Mouse (Mus musculus): Measurements from ENCODE around the gene Plppr3.

The Plppr3 gene

DNA sequence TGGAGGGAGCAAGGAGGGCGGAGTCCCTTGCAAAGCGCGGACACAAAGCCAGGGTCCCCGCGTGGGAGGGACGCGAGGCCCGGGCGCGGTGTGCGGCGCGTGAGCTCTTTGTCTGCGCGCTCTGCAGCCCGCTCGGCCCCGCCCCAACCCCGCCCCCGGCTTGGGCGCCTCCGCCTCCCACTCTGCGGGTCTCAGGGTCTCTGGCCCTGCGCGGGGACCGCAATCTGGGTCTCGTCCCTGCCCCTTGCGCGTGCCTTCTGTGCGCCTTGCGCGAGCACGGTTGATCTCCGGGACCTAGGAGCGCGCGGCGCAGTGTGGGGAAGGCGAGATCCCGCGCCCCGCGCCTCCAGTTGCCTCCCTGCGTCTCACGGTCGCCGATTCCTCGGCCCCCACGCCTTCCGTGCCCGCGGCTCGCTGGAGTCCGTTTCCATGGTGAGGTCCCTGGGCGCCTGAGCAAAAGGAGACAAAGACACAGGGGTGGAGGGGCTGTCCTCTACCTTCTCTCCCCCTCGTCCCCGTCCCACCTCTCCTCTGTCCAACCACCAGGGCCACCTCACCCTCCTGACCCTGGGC, at the start of gene Plppr3, which contains the start of gene Prtn3:
Gene Plppr3 (minus strand): TSS at position 345 of the 573 bp plus-strand sequence.
Gene Prtn3 (plus strand): TSS at position 187 of the 573 bp plus-strand sequence.
- peak; percentile 68 for DNase-seq (ENCODE audit: low read depth, low spot score)

DNA sequence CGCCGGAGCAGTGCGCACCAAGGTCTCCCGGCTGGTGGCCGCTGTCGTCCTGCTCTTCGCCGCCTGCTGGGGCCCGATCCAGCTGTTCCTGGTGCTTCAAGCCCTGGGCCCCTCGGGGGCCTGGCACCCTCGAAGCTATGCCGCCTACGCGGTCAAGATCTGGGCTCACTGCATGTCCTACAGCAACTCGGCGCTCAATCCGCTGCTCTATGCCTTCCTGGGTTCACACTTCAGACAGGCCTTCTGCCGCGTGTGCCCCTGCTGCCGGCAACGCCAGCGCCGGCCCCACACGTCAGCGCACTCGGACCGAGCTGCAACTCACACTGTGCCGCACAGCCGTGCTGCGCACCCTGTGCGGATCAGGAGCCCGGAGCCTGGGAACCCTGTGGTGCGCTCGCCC, 47.1 kb upstream of the Plppr3 start:
- DNase-seq (ENCODE audit: low read depth, low spot score), result no peak

DNA sequence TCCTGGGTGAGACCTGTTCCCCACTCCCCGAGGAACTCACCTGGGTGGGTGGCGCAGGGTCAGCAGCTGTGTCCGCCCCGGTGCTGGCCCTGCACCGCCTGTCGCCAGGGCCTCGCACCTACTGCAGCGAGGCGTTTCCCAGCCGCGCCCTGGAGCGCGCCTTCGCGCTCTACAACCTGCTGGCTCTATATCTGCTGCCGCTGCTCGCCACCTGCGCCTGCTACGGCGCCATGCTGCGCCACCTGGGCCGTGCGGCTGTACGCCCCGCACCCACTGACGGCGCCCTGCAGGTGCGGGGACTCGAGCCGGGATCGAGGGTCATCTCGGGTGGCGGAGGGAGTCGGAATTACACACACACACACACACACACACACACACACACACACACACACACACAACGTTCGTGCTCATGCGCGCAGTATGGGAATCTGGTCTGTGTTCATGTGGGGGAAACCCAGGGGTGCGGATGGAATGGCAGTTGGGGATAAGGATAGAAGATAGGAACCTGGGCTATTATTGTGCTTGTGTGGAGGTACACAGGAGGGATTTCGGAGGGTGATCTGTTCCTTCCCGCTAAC, 46.6 kb upstream of the Plppr3 start, which contains the start of gene R3hdm4:
Gene R3hdm4 (minus strand): TSS at position 251 of the 578 bp plus-strand sequence.
- peak; percentile 50 for DNase-seq (ENCODE audit: low read depth, low spot score)

DNA sequence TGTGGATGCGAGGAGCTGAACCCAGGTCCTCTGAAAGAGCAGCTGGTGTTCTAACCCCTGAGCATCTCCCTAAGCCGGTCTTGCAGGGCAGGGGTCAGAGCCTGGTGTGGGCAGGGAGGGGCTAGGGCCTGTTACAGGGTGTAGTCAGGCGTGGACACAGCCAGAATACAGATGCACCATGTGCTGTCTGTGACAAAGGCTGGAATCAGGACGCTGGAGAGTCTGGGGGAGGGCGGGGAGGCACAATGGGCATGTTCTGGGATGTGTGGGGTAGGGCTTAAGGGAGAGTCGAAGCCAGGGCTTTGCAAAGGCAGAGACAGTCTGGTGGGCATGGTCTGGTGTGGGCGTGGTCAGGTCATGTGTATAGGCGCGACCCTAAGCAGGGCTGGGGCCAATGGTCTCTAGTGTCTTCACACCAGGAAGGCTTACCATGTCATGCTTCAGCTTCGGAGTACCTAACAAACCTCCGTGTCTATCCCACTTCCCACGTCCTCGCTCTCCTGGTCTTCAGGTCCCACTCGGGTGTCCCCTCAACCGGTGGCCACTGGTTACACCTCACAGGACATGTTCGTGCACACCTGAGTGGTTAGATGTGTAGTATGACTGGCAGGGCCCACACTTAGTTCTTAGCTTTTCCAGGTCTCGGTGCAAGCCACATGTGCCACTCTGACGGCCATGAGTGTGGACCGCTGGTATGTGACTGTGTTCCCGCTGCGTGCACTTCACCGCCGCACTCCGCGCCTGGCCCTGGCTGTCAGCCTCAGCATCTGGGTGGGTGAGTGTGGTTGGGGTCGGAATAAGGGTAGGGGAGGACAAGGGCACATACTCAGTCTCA, 45.8 kb upstream of the Plppr3 start:
- no peak for DNase-seq (ENCODE audit: low read depth, low spot score)

DNA sequence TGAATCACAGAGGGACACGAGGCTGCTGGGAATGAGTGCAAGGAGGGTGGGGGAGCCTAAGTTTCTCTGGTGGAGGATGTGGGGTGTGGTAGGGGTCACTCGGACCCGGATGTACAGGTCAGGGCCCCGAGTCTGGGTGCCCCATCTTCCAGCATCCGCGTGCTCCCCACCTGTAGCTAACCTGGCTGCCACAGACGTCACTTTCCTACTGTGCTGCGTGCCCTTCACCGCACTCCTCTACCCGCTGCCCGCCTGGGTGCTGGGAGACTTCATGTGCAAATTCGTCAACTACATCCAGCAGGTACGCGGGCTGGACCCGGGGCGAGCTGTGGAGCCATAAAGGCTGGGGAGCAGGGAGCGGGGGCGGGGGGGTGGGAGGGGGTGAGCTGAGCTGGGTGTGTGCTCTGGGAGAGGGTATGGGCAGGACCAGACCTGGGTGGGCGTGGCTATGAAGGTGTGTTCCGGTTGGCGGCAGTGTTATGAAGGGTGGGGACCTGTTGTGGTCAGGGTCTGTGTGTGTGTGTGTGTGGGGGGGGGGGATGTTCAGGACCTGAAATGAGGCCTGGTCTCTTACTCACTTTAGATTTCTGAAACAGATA, 44.9 kb upstream of the Plppr3 start:
- DNase-seq (ENCODE audit: low read depth, low spot score), result no peak

DNA sequence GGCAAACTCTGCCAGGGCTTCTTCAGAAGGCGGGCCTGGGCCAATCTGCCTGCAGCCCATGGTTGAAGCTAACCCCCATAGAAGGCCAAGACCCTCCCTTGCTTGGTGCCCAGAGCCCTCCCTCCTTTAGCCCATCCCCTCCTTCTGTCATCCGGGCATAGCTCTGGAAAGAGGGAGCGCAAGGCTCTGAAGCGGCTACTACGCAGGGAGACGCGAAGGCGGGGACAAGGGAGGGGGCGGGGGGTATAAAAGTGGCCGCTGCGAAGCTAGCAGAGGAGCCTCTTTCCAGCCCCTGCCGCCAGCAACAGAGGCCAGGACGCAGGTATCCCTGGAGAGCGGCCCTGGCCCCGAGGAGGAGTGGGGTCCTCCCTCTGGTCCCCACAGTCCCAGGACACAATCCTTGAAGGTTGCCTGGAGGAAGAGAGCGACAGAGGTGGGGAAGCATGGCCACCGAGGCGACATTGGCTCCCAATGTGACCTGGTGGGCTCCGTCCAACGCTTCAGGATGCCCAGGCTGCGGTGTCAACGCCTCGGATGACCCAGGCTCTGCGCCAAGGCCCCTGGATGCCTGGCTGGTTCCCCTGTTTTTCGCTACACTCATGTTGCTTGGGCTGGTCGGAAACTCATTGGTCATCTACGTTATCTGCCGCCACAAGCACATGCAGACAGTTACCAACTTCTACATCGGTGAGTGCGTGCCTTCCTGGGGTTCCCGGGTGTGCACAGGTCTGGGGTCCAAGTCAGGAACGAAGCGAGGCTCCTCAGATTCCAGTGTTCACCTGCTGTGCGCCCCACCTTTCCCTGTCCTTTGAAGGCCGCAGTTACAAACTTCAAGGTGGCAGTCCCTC, 44.0 kb upstream of the Plppr3 start:
- DNase-seq (ENCODE audit: low read depth, low spot score), result peak; percentile 77

DNA sequence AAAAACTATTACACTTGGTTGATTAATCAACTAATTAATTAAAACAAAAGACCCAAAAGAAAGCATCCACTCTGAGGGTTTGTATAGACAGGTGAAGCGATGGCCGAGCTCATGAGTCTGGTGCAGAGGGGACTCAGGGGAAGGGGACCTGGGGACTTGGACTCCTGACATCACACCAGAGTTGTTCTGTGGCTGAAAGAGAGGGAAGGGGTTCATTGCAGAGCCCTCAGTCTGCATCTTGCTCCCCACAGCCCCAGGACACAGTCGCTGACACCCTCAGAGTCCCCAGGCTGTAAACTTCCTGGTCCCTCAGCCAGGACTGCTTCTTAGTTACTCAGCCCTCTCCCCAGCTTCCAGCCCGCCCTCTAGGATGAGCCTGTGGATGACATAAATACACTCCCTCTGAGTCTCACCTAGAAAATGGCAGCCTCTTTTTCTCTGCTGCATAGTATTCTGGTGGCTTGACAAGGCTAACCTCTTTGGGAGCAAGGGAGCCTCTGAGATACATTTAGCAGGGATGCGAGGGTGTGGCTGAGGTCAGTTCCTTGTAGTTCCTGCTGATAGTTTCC, 43.2 kb upstream of the Plppr3 start:
- no peak for DNase-seq (ENCODE audit: low read depth, low spot score)

DNA sequence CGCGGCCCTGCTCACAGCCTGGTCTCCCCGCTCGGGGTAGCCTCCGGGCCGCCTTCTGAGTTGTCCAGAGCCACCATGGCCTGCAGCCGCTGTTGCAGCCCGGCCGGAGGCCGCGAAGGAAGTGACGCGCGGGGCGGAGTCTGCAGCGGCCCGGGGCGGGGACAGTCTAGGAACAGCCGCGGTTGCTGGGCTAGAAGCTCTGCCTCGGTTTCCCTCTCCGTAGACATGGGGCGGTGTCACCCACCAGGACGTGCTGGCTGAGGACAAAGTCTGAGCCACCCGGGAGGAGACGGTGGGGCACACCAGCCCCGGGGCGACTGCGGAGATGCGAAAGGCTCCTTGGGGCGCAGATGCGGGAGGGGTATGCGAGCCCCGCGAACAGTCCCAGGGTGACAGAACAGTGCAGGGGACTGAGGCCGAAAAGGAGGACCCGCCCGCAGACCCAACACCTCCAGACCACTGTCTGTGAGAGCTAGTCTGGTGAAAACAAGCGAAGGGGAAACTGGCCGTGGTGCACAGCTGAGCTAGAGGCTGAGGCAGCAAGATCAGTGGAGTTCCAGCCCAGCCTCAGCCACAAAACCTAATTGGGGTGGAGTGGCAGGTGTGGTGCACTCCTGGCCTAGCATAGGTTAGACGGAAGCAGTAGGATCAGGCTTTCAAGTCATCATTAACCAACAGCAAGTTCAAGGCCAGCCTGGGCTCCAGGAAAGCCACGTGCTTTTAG, 42.5 kb upstream of the Plppr3 start, which contains the start of gene Kiss1r:
Gene Kiss1r (plus strand): TSS at position 164 of the 724 bp plus-strand sequence.
- peak; percentile 89 for DNase-seq (ENCODE audit: low read depth, low spot score)

DNA sequence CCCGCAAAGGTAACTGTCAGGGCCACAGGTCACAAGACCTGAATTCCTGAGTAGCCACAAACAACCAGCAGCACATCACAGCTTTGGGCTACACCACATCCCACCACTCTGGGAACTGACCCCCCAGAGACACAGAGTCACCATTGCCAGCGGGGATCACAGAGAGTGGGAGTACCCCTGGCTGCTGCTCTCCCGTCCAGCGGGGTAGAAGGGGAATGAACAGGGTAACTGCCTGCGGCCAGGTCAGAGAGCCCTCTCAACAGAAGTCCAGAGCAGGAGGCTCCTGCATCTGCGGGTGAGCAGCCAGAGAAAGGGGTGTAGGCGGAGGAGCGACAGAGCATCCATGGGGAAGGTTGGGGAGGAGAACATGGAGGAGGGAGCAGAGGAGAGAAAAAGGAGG, 41.6 kb upstream of the Plppr3 start:
- DNase-seq (ENCODE audit: low read depth, low spot score), result peak; percentile 53

DNA sequence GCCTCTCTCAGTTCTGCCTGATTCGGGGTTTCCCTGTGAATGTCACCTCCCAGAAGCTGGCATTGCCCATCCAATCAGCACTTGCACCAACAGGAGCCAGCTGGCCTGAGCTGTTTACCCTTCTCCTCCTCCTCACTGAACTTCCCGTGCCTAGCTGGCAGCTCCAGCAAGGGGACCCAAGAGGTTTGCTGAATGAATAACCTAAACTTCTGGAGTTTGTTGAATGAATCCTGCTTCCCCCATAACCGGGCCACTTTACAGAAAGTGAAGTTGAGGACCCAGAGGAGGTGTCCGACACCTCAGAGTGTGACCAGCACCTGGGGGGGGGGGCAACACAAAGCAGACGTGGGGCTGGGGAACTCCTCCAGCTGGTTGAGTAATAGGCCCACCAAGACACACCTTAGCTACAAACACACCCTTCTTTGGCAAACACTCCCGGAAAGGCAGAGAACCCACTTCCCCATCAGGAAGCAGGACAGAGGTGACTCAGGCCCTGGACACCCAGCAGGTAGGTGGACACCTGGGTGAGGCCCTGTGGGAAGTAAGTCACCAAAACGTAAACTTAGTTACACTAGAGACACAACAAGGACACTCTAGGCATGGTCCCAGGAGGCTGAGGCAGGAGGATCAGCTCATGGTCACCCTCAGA, 40.6 kb upstream of the Plppr3 start:
- DNase-seq (ENCODE audit: low read depth, low spot score), result no peak

DNA sequence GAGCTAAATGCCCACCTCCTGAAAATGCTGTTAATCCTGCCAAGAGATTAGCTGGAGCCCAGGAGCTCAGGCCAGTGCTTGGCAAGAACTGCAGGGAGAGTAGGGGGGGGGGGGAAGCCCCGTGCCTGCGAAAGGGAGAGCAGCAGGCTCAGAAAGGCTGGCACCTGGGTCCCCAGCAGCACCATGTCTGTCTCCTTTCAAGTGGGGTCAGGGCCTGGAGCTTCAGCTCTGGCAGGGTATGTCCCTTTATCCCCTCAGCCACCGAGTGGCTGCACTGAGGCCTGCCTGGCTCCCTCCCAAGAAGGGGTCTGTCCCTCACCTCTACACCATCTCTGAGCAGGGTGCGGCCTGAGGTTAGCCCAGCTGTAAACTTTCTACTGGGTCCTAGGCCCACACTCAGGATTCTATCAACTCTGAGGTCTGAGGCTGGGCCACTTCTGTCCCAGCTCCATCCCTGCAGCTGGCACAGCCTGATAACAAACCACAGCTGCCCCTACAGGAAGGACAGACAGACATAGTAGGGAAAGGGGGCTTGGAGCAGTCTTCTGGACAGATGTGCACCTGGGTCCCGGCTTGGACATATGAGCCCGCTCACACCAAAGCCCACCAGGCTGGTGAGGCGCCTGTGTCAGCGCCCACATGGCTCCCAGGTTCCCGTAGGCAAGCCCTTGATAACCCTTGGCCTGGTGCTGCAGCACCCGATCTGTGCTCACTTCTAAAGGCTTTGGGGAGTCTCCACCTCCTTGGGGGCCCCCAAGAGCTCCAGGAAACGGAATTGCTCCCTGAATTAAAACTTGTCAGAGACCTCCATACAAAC, 39.9 kb upstream of the Plppr3 start:
- DNase-seq (ENCODE audit: low read depth, low spot score), result no peak

DNA sequence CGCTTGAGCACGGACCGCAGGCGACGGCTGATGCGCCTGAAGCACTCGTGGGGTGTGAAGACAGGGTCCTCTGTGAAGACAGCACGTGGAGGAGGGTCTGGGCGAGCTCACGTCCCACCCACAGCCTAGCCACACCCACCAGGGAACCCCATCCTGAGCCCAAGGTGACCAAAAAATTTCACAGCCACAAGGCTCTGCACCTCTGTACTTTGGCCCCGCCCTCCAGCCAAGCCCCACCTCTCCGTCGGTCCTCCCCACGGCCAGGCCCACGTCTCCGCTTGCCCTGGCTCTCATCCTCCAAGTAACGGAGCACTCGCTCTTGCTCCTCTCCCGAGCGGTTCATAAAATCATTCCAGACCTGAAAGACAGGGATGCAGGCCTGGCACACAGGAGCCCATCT, 38.0 kb upstream of the Plppr3 start:
- no peak for DNase-seq (ENCODE audit: low read depth, low spot score)

DNA sequence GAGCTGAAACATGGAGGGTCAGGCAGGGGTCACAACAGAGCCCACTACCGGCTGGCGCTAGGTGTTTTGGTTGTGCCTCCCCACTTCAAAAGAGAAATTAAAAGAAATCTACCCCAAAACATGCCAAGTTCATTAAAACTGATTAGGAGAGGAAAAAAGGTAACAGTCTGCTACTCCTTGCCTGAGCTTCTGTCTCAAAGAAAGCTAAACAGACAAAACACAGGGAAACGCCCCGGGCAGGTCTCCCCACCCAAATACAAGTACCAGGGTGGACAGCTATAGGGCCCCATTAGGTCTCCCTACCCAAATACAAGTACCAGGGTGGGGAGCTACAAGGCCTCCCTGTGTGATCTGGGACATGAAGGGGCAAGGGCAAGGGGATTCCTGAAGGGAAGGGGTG, 36.1 kb upstream of the Plppr3 start, which contains the start of gene Gm26602:
Gene Gm26602 (plus strand): TSS at position 301 of the 400 bp plus-strand sequence.
- DNase-seq (ENCODE audit: low read depth, low spot score), result no peak

DNA sequence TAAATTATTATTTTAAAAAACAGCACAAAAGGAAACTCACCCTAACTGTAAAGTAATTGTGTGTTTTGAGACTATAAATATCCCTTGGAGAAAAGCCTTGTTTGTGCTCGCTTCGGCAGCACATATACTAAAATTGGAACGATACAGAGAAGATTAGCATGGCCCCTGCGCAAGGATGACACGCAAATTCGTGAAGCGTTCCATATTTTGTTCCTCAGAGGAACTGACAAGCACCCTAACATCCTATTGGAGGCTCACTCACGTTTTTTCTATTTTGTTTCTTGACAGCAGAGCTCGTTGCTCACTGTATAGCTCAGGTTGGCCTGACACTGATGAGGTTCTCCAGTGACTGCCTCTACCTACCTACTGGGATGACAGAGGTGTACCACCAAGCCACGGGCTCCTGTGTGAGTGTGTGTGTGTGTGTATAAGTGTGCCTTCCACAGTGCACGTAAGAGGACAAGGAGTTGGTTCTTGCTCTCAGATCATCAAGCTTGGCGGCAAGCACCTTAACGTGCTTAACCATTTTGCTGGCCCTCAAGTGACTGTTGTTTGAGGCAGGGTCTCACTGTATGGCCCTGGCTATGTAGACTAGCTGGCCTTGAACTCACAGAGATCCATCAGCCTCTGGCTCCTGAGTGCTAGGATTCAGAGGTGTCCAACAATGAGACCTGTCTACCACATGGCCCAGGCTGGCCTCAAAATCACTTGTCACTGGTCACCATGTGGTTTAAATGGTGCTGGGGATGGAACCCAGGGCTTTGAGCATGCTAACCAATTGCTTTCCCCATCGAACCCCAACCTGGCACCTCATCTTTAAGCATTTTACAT, 34.9 kb upstream of the Plppr3 start:
- peak; percentile 78 for DNase-seq (ENCODE audit: low read depth, low spot score)

DNA sequence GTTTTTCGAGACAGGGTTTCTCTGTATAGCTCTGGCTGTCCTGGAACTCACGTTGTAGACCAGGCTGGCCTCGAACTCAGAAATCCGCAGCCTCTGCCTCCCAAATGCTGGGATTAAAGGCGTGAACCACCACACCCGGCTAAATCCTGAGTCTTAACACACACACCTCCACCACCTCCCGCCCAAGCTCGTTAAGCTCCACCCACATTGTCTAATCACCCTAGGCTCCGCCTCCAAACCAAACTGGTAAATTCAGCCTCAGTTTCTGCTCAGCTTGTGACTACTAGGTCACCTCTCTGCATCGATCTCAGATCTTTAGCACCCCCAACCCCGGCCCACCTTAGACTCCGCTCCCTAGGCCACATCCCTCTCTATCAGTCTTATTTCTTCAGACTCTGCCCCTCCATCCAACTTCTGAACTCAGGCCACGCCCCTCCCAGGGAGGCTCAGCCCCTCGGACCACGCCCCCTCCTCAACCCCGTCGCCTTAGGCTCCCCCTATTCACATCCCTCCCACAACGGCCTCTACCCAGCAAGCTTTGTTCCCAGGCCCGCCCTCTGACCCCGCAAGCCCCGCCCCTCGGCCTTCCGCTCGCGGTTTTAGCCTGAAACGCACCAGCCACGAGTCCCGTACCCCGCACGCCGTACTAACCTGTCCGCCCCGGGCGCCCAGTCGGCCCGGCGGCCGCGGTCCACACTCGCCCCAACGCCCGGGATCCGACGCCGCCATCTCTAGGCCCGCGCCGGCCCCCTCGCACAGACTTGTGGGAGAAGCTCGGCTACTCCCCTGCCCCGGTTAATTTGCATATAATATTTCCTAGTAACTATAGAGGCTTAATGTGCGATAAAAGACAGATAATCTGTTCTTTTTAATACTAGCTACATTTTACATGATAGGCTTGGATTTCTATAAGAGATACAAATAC, 34.0 kb upstream of the Plppr3 start, which contains the start of gene Med16:
Gene Med16 (minus strand): TSS at position 757 of the 925 bp plus-strand sequence.
- peak; percentile 98 for DNase-seq (ENCODE audit: low read depth, low spot score)

DNA sequence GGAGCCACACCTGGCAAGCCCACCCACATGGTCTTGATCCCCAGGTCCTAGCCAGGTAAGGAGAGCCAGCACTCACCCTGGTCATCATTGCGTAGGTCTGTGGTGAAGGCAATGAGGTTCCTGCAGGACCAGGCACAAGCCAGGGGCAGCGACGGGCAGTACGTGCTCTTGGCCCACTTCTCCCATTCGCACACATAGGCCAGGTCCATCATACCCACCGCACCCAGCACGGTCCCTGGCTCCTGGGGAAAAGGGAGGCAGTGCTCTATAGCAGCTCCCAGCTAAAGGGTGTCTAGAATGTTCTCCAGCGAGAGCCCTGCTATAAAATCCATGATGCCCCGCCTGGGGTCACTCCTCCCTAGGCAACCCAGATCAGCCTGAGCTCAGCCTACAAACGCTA, 33.0 kb upstream of the Plppr3 start:
- no peak for DNase-seq (ENCODE audit: low read depth, low spot score)

DNA sequence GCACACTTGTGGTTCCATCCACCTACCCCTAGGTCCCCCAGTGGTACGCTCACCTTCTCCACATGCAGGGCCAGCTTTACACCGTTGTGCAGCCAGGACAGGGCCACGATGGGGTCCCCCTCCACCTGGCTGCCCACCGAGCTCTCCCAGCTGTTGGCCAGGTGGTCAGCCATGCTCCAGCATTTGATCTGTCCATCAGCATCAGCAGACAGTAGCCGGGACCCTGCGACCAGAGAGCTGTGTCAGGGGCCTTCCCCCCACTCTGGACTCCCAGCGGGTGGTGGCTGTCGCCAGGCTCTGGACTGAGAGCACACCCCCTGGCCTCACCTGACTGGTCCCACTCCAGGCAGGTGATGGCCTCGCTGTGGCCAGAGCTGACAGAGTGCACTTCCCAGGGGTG, 32.3 kb upstream of the Plppr3 start:
- DNase-seq (ENCODE audit: low read depth, low spot score), result no peak

Measured in brain, adult 2 months (tissue).